Mouse (Mus musculus): ENCODE measurements around the gene Smim1.
A peak's percentile ranks its signal among the peaks of the same experiment; 100 is the strongest.

GRCm38 (mm10) chr4:154023754-154024601 lies 2.1 kb downstream of the Smim1 start:
- TF ChIP-seq POLR2A (IDR thresholded peaks at IDR 0.05; ENCODE audit: insufficient read length, low read depth) (no peak), MYOD1 (IDR thresholded peaks at IDR 0.05; ENCODE audit: control insufficient read depth in 1 of 3, insufficient read length in 2 of 3, low read depth in 2 of 3) (peak in 1 of 3 experiments; percentile 78), CEBPB (IDR thresholded peaks at IDR 0.05; ENCODE audit: insufficient read depth, poor library complexity, severe bottlenecking) (no peak), USF1 (IDR thresholded peaks at IDR 0.05; ENCODE audit: low read depth) (no peak), MAX (IDR thresholded peaks at IDR 0.05; ENCODE audit: low read depth) (no peak), E2F4 (IDR thresholded peaks at IDR 0.05; ENCODE audit: insufficient read depth) (no peak), MYOG (IDR thresholded peaks at IDR 0.05; ENCODE audit: control insufficient read depth in 1 of 3, insufficient read depth in 1 of 3, insufficient read length in 2 of 3, low read depth in 2 of 3) (peak in 2 of 3 experiments; percentile 51 to 82)
